Mouse (Mus musculus): ENCODE measurements around the gene Ccnjl.

Ccnjl gene

GRCm38 (mm10) chr11:43528683-43529499 lies at the start of gene Ccnjl:
TSS of gene Ccnjl (plus strand) at chr11:43528784.
- DNase-seq = peak; percentile 72

- no peak for DNase-seq
Measured at GRCm38 (mm10) chr11:43479376-43479775, 49.2 kb upstream of the Ccnjl start.

GRCm38 (mm10) chr11:43480561-43480960 lies 48.0 kb upstream of the Ccnjl start:
- DNase-seq = no peak

GRCm38 (mm10) chr11:43481672-43482522 lies 46.7 kb upstream of the Ccnjl start:
- no peak for DNase-seq

- DNase-seq = no peak
Measured at GRCm38 (mm10) chr11:43483122-43483792, 45.3 kb upstream of the Ccnjl start.

GRCm38 (mm10) chr11:43484057-43484456 lies 44.5 kb upstream of the Ccnjl start:
- no peak for DNase-seq

- no peak for DNase-seq
Measured at GRCm38 (mm10) chr11:43484652-43485051, 43.9 kb upstream of the Ccnjl start.

GRCm38 (mm10) chr11:43485855-43486254 lies 42.7 kb upstream of the Ccnjl start:
- DNase-seq = no peak

GRCm38 (mm10) chr11:43492663-43493062 lies 35.9 kb upstream of the Ccnjl start:
- DNase-seq = peak; percentile 76

GRCm38 (mm10) chr11:43493815-43494409 lies 34.7 kb upstream of the Ccnjl start:
- DNase-seq = peak; percentile 85

GRCm38 (mm10) chr11:43495037-43495436 lies 33.5 kb upstream of the Ccnjl start:
- DNase-seq = no peak

GRCm38 (mm10) chr11:43495532-43495931 lies 33.1 kb upstream of the Ccnjl start:
- no peak for DNase-seq

GRCm38 (mm10) chr11:43501256-43501655 lies 27.3 kb upstream of the Ccnjl start:
- no peak for DNase-seq

GRCm38 (mm10) chr11:43505188-43505587 lies 23.4 kb upstream of the Ccnjl start:
- no peak for DNase-seq

GRCm38 (mm10) chr11:43507976-43508375 lies 20.6 kb upstream of the Ccnjl start:
- no peak for DNase-seq

GRCm38 (mm10) chr11:43509878-43510277 lies 18.7 kb upstream of the Ccnjl start:
- no peak for DNase-seq

- no peak for DNase-seq
Measured at GRCm38 (mm10) chr11:43512661-43513190, 15.9 kb upstream of the Ccnjl start.

GRCm38 (mm10) chr11:43516344-43517021 lies 12.1 kb upstream of the Ccnjl start:
- no peak for DNase-seq

GRCm38 (mm10) chr11:43517641-43518040 lies 10.9 kb upstream of the Ccnjl start:
- DNase-seq = peak; percentile 82

GRCm38 (mm10) chr11:43518086-43518485 lies 10.5 kb upstream of the Ccnjl start:
- no peak for DNase-seq

- no peak for DNase-seq
Measured at GRCm38 (mm10) chr11:43518821-43519220, 9.8 kb upstream of the Ccnjl start.

GRCm38 (mm10) chr11:43520521-43520920 lies 8.1 kb upstream of the Ccnjl start:
- DNase-seq = no peak
